Mouse (Mus musculus): ENCODE results near the gene Hbs1l.

DNA sequence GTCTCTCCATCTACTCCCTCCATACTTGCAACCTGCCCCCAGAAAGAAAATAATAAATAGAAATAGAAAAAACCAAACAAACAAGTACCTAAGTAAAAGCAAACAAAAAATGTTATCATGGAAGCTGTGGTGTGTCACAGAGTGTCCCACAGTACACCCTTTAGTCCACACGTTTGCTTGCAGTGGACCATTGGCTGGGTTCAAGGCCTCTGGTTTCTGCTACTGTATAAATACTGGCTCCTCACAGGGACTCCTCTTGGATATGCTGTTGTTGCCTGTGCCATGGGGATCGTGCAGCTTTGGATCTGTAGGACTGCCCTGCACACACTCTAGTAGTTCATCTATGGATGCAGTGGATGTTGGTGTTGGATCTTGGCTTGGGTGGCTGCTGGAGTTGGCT lies 54.2 kb downstream of the Hbs1l start:
- TF ChIP-seq CTCF (IDR thresholded peaks at IDR 0.05) (no peak), EP300 (IDR thresholded peaks at IDR 0.05; ENCODE audit: insufficient read depth, low read depth, low read length) (no peak)

Data from heart, adult 2 months (tissue).